Mouse (Mus musculus): ENCODE measurements around the gene Map4k4. TPM values are rescaled to one million over a fixed set of nuclear protein-coding genes. Genes with fewer than 3 reads are reported as not detected.
A peak's percentile ranks its signal among the peaks of the same experiment; 100 is the strongest.

Gene Map4k4
- total RNA-seq, 2 experiments from 2014 or later, result 181 to 198 TPM

GRCm38 (mm10) chr1:39949205-39949604 lies 48.5 kb downstream of the Map4k4 start:
- peak in 1 of 2 experiments; percentile 23 for DNase-seq (ENCODE audit: extremely low spot score in 1 of 2, low spot score in 2 of 2)
- intact Hi-C loops (cut with DNase I), result no loop called here

- intact Hi-C loops (cut with DNase I), result no loop called here
- DNase-seq (ENCODE audit: extremely low spot score in 1 of 2, low spot score in 2 of 2), result peak in 1 of 2 experiments; percentile 55
Measured at GRCm38 (mm10) chr1:39949790-39950462, 49.2 kb downstream of the Map4k4 start.

GRCm38 (mm10) chr1:39950590-39950989 lies 49.9 kb downstream of the Map4k4 start:
- DNase-seq (ENCODE audit: extremely low spot score in 1 of 2, low spot score in 2 of 2), result no peak
- intact Hi-C loops (cut with DNase I), result no loop called here

GRCm38 (mm10) chr1:39954652-39955051 lies 53.9 kb downstream of the Map4k4 start:
- intact Hi-C loops (cut with DNase I), result no loop called here
- DNase-seq (ENCODE audit: extremely low spot score in 1 of 2, low spot score in 2 of 2), result peak in 1 of 2 experiments; percentile 7

GRCm38 (mm10) chr1:39956712-39957111 lies 56.0 kb downstream of the Map4k4 start:
- no peak for DNase-seq (ENCODE audit: extremely low spot score in 1 of 2, low spot score in 2 of 2)
- intact Hi-C loops (cut with DNase I), result no loop called here

GRCm38 (mm10) chr1:39957981-39958380 lies 57.3 kb downstream of the Map4k4 start:
- intact Hi-C loops (cut with DNase I), result no loop called here
- DNase-seq (ENCODE audit: extremely low spot score in 1 of 2, low spot score in 2 of 2), result no peak

GRCm38 (mm10) chr1:39960623-39961022 lies 59.9 kb downstream of the Map4k4 start:
- intact Hi-C loops (cut with DNase I), result no loop called here

GRCm38 (mm10) chr1:39961113-39961512 lies 60.4 kb downstream of the Map4k4 start:
- DNase-seq (ENCODE audit: extremely low spot score in 1 of 2, low spot score in 2 of 2), result no peak
- intact Hi-C loops (cut with DNase I), result no loop called here

More at GRCm38 (mm10) chr1:39960623-39961022, 59.9 kb downstream of the Map4k4 start:
- DNase-seq (ENCODE audit: extremely low spot score in 1 of 2, low spot score in 2 of 2), result no peak

GRCm38 (mm10) chr1:39962321-39962720 lies 61.6 kb downstream of the Map4k4 start:
- DNase-seq (ENCODE audit: extremely low spot score in 1 of 2, low spot score in 2 of 2), result no peak
- intact Hi-C loops (cut with DNase I), result no loop called here

- intact Hi-C loops (cut with DNase I), result no loop called here
- no peak for DNase-seq (ENCODE audit: extremely low spot score in 1 of 2, low spot score in 2 of 2)
Measured at GRCm38 (mm10) chr1:39962840-39963239, 62.1 kb downstream of the Map4k4 start.

- no peak for DNase-seq (ENCODE audit: extremely low spot score in 1 of 2, low spot score in 2 of 2)
- intact Hi-C loops (cut with DNase I), result no loop called here
Measured at GRCm38 (mm10) chr1:39963821-39964220, 63.1 kb downstream of the Map4k4 start.

- intact Hi-C loops (cut with DNase I), result no loop called here
- no peak for DNase-seq (ENCODE audit: extremely low spot score in 1 of 2, low spot score in 2 of 2)
Measured at GRCm38 (mm10) chr1:39964427-39964826, 63.7 kb downstream of the Map4k4 start.

GRCm38 (mm10) chr1:39965461-39965860 lies 64.7 kb downstream of the Map4k4 start:
- intact Hi-C loops (cut with DNase I), result no loop called here
- no peak for DNase-seq (ENCODE audit: extremely low spot score in 1 of 2, low spot score in 2 of 2)

GRCm38 (mm10) chr1:39968999-39969398 lies 68.3 kb downstream of the Map4k4 start:
- DNase-seq (ENCODE audit: extremely low spot score in 1 of 2, low spot score in 2 of 2), result no peak
- intact Hi-C loops (cut with DNase I), result no loop called here

GRCm38 (mm10) chr1:39969771-39970406 lies 69.2 kb downstream of the Map4k4 start:
- peak in 1 of 2 experiments; percentile 62 for DNase-seq (ENCODE audit: extremely low spot score in 1 of 2, low spot score in 2 of 2)

GRCm38 (mm10) chr1:39972411-39972810 lies 71.7 kb downstream of the Map4k4 start:
- DNase-seq (ENCODE audit: extremely low spot score in 1 of 2, low spot score in 2 of 2), result no peak
- intact Hi-C loops (cut with DNase I), result no loop called here

More at GRCm38 (mm10) chr1:39969771-39970406, 69.2 kb downstream of the Map4k4 start:
- intact Hi-C loops (cut with DNase I), result no loop called here

- no peak for DNase-seq (ENCODE audit: extremely low spot score in 1 of 2, low spot score in 2 of 2)
- intact Hi-C loops (cut with DNase I), result no loop called here
Measured at GRCm38 (mm10) chr1:39973911-39974310, 73.2 kb downstream of the Map4k4 start.

- intact Hi-C loops (cut with DNase I), result loop anchor here (5.0 kb wide), 2 partner anchors 33 to 73 kb away; partner anchors contain the start of gene Map4k4
- no peak for DNase-seq (ENCODE audit: extremely low spot score in 1 of 2, low spot score in 2 of 2)
Measured at GRCm38 (mm10) chr1:39975005-39975404, 74.3 kb downstream of the Map4k4 start.

GRCm38 (mm10) chr1:39976107-39976506 lies 75.4 kb downstream of the Map4k4 start:
- no peak for DNase-seq (ENCODE audit: extremely low spot score in 1 of 2, low spot score in 2 of 2)
- intact Hi-C loops (cut with DNase I), result loop anchor here (5.0 kb wide), 2 partner anchors 34 to 74 kb away; partner anchors contain the start of gene Map4k4

Data from left cerebral cortex, postnatal 10 days (tissue).